Mouse (Mus musculus): ENCODE results near the gene Tbc1d1. TPM values are rescaled to one million over a fixed set of nuclear protein-coding genes. Genes with fewer than 3 reads are reported as not detected.
A peak's percentile ranks its signal among the peaks of the same experiment; 100 is the strongest.

Tbc1d1 gene
- polyA plus RNA-seq, 1 experiment from 2014 or later, result 11.5 TPM

DNA sequence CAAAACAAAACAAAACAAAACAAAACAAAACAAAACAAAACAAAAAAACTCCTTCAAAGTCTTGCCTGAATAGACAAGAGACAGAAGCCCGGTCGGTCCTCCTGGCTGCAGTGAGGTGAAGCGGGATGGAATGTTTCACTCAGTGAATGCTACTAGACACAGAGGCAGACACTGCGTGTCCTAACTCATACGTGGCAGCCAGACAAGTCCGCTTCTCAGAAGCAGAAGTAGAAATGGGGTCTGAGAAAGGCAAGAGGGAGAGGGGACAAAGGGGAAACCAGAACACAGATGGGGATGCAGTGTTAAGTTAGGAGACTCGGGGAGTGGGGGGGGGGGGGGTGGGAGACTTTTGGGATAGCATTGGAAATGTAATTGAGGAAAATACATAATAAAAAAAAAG lies 220.4 kb downstream of the Tbc1d1 start:
- WGBS, result 56% methylated on average over 7 of the region's 7 CpGs
- no peak overlapping the region for H3K4me3 ChIP-seq (ENCODE audit: low read depth, low read length)
- H3K27ac ChIP-seq (replicated peaks), result no peak overlapping the region
- H3K9me3 ChIP-seq (ENCODE audit: control insufficient read depth, low read length), result no peaks in the 10 kb centered on the region
- TF ChIP-seq CTCF (IDR thresholded peaks at IDR 0.05; ENCODE audit: low read depth), result no peak
- TF ChIP-seq EP300 (optimal IDR thresholded peaks at IDR 0.05), result no peak
- no peak overlapping the region for H3K4me2 ChIP-seq (replicated peaks; ENCODE audit: low read depth)
- no peak for ATAC-seq (ENCODE audit: low FRiP score, low TSS enrichment)
- no peak overlapping the region for H3K9ac ChIP-seq (ENCODE audit: low read length)
- H3K36me3 ChIP-seq (ENCODE audit: control insufficient read depth, insufficient read depth, low read length), result no peaks in the 10 kb centered on the region
- H3K4me1 ChIP-seq (replicated peaks; ENCODE audit: control insufficient read depth, insufficient read depth), result peaks cover 7% of the 10 kb centered on the region
- no peaks in the 10 kb centered on the region for H3K27me3 ChIP-seq (ENCODE audit: control insufficient read depth, insufficient read depth, low read length)
- no peak for DNase-seq (ENCODE audit: low spot score)

DNA sequence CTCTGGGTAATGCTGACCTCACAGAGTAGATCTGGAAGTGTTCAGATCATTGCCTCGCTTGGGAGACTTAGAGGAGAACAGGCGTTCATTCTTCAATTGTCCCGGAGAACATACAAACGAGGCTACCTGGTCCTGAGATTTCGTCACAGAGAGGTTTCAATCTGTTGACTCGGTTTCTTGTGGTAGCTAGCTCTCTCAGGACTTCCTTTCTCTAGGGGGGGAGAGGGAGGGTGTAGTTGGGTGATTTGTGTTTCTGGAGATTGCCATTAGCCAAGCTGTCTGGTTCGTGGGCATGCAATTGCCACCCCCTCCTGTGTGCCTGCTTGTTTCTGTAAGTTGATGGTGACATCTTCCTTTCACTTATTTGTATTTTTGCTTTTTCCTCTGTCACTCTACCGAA lies 221.6 kb downstream of the Tbc1d1 start:
- no peaks in the 10 kb centered on the region for H3K36me3 ChIP-seq (ENCODE audit: control insufficient read depth, insufficient read depth, low read length)
- TF ChIP-seq CTCF (IDR thresholded peaks at IDR 0.05; ENCODE audit: low read depth) (no peak), EP300 (optimal IDR thresholded peaks at IDR 0.05) (no peak)
- H3K27ac ChIP-seq (replicated peaks), result no peak overlapping the region; the same call in 1 of the 2 replicates
- no peak overlapping the region for H3K9ac ChIP-seq (ENCODE audit: low read length)
- ATAC-seq (ENCODE audit: low FRiP score, low TSS enrichment) (no peak), DNase-seq (ENCODE audit: low spot score) (no peak)
- H3K27me3 ChIP-seq (ENCODE audit: control insufficient read depth, insufficient read depth, low read length), result no peaks in the 10 kb centered on the region
- WGBS, result 75% methylated on average over 8 of the region's 8 CpGs
- H3K4me1 ChIP-seq (replicated peaks; ENCODE audit: control insufficient read depth, insufficient read depth), result peaks cover 7% of the 10 kb centered on the region
- no peak overlapping the region for H3K4me3 ChIP-seq (ENCODE audit: low read depth, low read length)
- no peak overlapping the region for H3K4me2 ChIP-seq (replicated peaks; ENCODE audit: low read depth)
- H3K9me3 ChIP-seq (ENCODE audit: control insufficient read depth, low read length), result no peaks in the 10 kb centered on the region

DNA sequence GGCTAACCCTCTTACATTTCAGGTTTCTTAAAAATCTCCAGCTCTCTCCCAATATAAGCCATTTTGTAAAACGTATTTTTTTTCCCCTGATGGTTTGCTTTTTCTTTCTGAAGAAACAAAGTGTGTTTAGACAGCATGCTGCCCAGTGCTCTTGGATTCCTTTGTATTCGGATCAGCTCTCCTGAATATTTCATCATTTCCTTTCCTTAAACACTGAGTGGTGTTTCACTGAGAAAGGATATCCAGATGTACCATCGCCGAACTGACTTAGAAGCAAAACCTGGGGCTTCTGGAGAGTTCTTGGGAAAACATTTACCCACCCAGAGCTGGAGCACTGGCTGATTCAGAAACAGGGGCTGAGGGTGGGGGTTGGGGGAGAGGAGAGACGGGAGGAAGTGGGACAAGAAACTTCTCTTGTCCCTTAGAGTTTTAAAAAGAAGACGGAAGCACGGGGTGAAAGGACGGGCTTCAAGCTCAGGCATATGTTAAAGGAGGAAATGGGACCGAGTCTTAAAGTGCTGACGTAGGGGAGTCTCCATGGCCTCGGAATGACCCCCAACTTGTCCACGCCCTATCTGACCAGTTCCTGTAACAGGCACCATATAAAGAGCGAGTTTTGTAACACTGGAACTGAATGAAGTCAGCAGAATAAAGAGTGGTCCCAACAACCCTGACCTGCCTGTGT lies 222.6 kb downstream of the Tbc1d1 start:
- Histone ChIP-seq H3K4me2 (replicated peaks; ENCODE audit: low read depth) (no peak overlapping the region), H3K36me3 (ENCODE audit: control insufficient read depth, insufficient read depth, low read length) (no peaks in the 10 kb centered on the region), H3K4me1 (replicated peaks; ENCODE audit: control insufficient read depth, insufficient read depth) (peaks cover 7% of the 10 kb centered on the region), H3K27ac (replicated peaks) (peak overlapping the region; percentile 73), H3K4me3 (ENCODE audit: low read depth, low read length) (no peak overlapping the region), H3K27me3 (ENCODE audit: control insufficient read depth, insufficient read depth, low read length) (no peaks in the 10 kb centered on the region), H3K9me3 (ENCODE audit: control insufficient read depth, low read length) (no peaks in the 10 kb centered on the region), H3K9ac (ENCODE audit: low read length) (no peak overlapping the region)
- ATAC-seq (ENCODE audit: low FRiP score, low TSS enrichment), result peak; percentile 86
- WGBS, result 20% methylated on average over 13 of the region's 13 CpGs
- TF ChIP-seq EP300 (optimal IDR thresholded peaks at IDR 0.05) (no peak), CTCF (IDR thresholded peaks at IDR 0.05; ENCODE audit: low read depth) (no peak)
- peak; percentile 65 for DNase-seq (ENCODE audit: low spot score)

- H3K4me2 ChIP-seq (replicated peaks; ENCODE audit: low read depth), result no peak overlapping the region
- peak overlapping the region; percentile 18; the same call in 1 of the 2 replicates for H3K27ac ChIP-seq (replicated peaks)
- no peak overlapping the region for H3K9ac ChIP-seq (ENCODE audit: low read length)
- H3K27me3 ChIP-seq (ENCODE audit: control insufficient read depth, insufficient read depth, low read length), result no peaks in the 10 kb centered on the region
- ATAC-seq (ENCODE audit: low FRiP score, low TSS enrichment) (no peak), DNase-seq (ENCODE audit: low spot score) (no peak)
- H3K36me3 ChIP-seq (ENCODE audit: control insufficient read depth, insufficient read depth, low read length), result no peaks in the 10 kb centered on the region
- TF ChIP-seq EP300 (optimal IDR thresholded peaks at IDR 0.05) (no peak), CTCF (IDR thresholded peaks at IDR 0.05; ENCODE audit: low read depth) (no peak)
- peaks cover 7% of the 10 kb centered on the region for H3K4me1 ChIP-seq (replicated peaks; ENCODE audit: control insufficient read depth, insufficient read depth)
- no peak overlapping the region for H3K4me3 ChIP-seq (ENCODE audit: low read depth, low read length)
- no peaks in the 10 kb centered on the region for H3K9me3 ChIP-seq (ENCODE audit: control insufficient read depth, low read length)
- 88% methylated on average over 5 of the region's 5 CpGs for WGBS
These were observed 223.7 kb downstream of the Tbc1d1 start for GRCm38 (mm10) chr5:64379829-64380228.

DNA sequence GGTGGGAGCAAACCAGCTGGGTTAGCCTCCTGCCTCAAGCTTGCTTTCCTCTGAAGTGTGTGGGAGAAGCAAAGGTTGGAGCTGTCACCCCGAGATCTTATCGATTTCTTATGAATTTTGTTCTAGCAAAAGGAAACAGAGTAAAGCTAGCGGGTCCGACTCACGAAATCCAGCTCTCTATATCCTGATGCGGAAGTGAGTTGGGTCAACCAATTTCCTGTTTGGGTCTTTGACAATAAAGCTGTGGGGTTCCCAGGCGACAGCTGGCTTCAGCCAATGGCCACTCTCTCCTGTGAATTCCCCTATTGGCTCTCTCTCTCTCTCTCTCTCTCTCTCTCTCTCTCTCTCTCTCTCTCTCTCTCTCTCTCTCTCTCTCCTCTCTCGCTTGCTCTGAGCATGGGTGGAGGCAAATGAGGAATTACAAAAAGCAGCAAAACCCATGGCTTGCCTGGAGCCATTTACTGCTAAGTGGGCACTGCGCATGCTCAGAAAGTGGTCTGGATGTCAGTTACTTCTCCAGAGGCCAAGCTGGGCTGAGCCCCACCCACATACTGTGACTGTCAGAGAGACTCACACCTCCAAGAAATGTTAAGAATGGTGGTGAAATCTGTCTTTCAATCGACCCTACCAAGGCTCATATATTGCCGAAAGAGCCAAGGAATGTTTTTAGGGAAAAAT lies 224.7 kb downstream of the Tbc1d1 start:
- Histone ChIP-seq H3K4me1 (replicated peaks; ENCODE audit: control insufficient read depth, insufficient read depth) (peaks cover 7% of the 10 kb centered on the region), H3K27me3 (ENCODE audit: control insufficient read depth, insufficient read depth, low read length) (no peaks in the 10 kb centered on the region), H3K36me3 (ENCODE audit: control insufficient read depth, insufficient read depth, low read length) (no peaks in the 10 kb centered on the region), H3K9me3 (ENCODE audit: control insufficient read depth, low read length) (no peaks in the 10 kb centered on the region), H3K4me2 (replicated peaks; ENCODE audit: low read depth) (no peak overlapping the region), H3K9ac (ENCODE audit: low read length) (no peak overlapping the region), H3K4me3 (ENCODE audit: low read depth, low read length) (no peak overlapping the region), H3K27ac (replicated peaks) (no peak overlapping the region)
- TF ChIP-seq CTCF (IDR thresholded peaks at IDR 0.05; ENCODE audit: low read depth), result no peak
- TF ChIP-seq EP300 (optimal IDR thresholded peaks at IDR 0.05), result no peak
- no peak for ATAC-seq (ENCODE audit: low FRiP score, low TSS enrichment)
- WGBS, result 60% methylated on average over 11 of the region's 11 CpGs
- no peak for DNase-seq (ENCODE audit: low spot score)

GRCm38 (mm10) chr5:64381538-64381937 lies 225.4 kb downstream of the Tbc1d1 start:
- no peaks in the 10 kb centered on the region for H3K9me3 ChIP-seq (ENCODE audit: control insufficient read depth, low read length)
- TF ChIP-seq EP300 (optimal IDR thresholded peaks at IDR 0.05) (no peak), CTCF (IDR thresholded peaks at IDR 0.05; ENCODE audit: low read depth) (no peak)
- H3K27me3 ChIP-seq (ENCODE audit: control insufficient read depth, insufficient read depth, low read length), result no peaks in the 10 kb centered on the region
- 23% methylated on average over 8 of the region's 8 CpGs for WGBS
- H3K4me2 ChIP-seq (replicated peaks; ENCODE audit: low read depth), result no peak overlapping the region
- no peak for DNase-seq (ENCODE audit: low spot score)
- H3K36me3 ChIP-seq (ENCODE audit: control insufficient read depth, insufficient read depth, low read length), result no peaks in the 10 kb centered on the region
- ATAC-seq (ENCODE audit: low FRiP score, low TSS enrichment), result no peak
- H3K27ac ChIP-seq (replicated peaks), result peak overlapping the region; percentile 70
- no peak overlapping the region for H3K9ac ChIP-seq (ENCODE audit: low read length)
- no peak overlapping the region for H3K4me3 ChIP-seq (ENCODE audit: low read depth, low read length)
- H3K4me1 ChIP-seq (replicated peaks; ENCODE audit: control insufficient read depth, insufficient read depth), result peaks cover 7% of the 10 kb centered on the region
